Mouse (Mus musculus): Measurements from ENCODE around the gene Lrp1. TPM values are rescaled to one million over a fixed set of nuclear protein-coding genes. Genes with fewer than 3 reads are reported as not detected.

Lrp1 gene
- polyA plus RNA-seq, 1 experiment from 2014 or later: 42.6 TPM

- DNase-seq (ENCODE audit: low spot score) (no peak), ATAC-seq (replicated peaks; ENCODE audit: low FRiP score, low read depth) (no peak)
- Histone ChIP-seq H3K27me3 (ENCODE audit: insufficient read depth, low read length) (peaks cover 32% of the 10 kb centered on the region), H3K9me3 (replicated peaks; ENCODE audit: low read length) (no peaks in the 10 kb centered on the region), H3K4me1 (replicated peaks; ENCODE audit: insufficient read depth, low read length) (peaks cover 29% of the 10 kb centered on the region), H3K9ac (ENCODE audit: low read depth, low read length) (no peak overlapping the region), H3K27ac (no peak overlapping the region), H3K36me3 (ENCODE audit: insufficient read depth, low read length) (peaks cover 18% of the 10 kb centered on the region; the same call in 1 of the 2 replicates), H3K4me2 (ENCODE audit: low read length) (peak overlapping the region; percentile 54), H3K4me3 (replicated peaks; ENCODE audit: low read depth, low read length) (peak overlapping the region; percentile 28)
- no peak for TF ChIP-seq CTCF (IDR thresholded peaks at IDR 0.05; ENCODE audit: low read depth)
- WGBS: 44% methylated on average over 9 of the region's 9 CpGs
These were observed 105.5 kb downstream of the Lrp1 start for GRCm38 (mm10) chr10:127515271-127515982.

GRCm38 (mm10) chr10:127514764-127515163 lies 106.2 kb downstream of the Lrp1 start, which contains the start of gene Ndufa4l2:
Gene Ndufa4l2, plus strand, starts transcription at chr10:127514967.
- Histone ChIP-seq H3K4me1 (replicated peaks; ENCODE audit: insufficient read depth, low read length) (peaks cover 34% of the 10 kb centered on the region), H3K9me3 (replicated peaks; ENCODE audit: low read length) (no peaks in the 10 kb centered on the region), H3K27me3 (ENCODE audit: insufficient read depth, low read length) (peaks cover 38% of the 10 kb centered on the region), H3K9ac (ENCODE audit: low read depth, low read length) (no peak within 1 kb of the TSS), H3K4me2 (ENCODE audit: low read length) (peak within 1 kb of the TSS; percentile 83), H3K36me3 (ENCODE audit: insufficient read depth, low read length) (peaks cover 18% of the 10 kb centered on the region; the same call in 1 of the 2 replicates), H3K27ac (no peak within 1 kb of the TSS), H3K4me3 (replicated peaks; ENCODE audit: low read depth, low read length) (peak within 1 kb of the TSS; percentile 28)
- no peak for TF ChIP-seq CTCF (IDR thresholded peaks at IDR 0.05; ENCODE audit: low read depth)
- DNase-seq (ENCODE audit: low spot score) (no peak), ATAC-seq (replicated peaks; ENCODE audit: low FRiP score, low read depth) (no peak)
- WGBS: 10% methylated on average over 6 of the region's 6 CpGs

- 0 out of 2 replicates have a peak overlapping the region, but pooled peaks have one; percentile 83 for H3K4me2 ChIP-seq (ENCODE audit: low read length)
- DNase-seq (ENCODE audit: low spot score) (no peak), ATAC-seq (replicated peaks; ENCODE audit: low FRiP score, low read depth) (no peak)
- 18% methylated on average over 13 of the region's 13 CpGs for WGBS
- peaks cover 14% of the 10 kb centered on the region; the same call in 1 of the 2 replicates for H3K36me3 ChIP-seq (ENCODE audit: insufficient read depth, low read length)
- H3K4me3 ChIP-seq (replicated peaks; ENCODE audit: low read depth, low read length): peak overlapping the region; percentile 28; the same call in 1 of the 2 replicates
- H3K9me3 ChIP-seq (replicated peaks; ENCODE audit: low read length): no peaks in the 10 kb centered on the region
- peaks cover 44% of the 10 kb centered on the region for H3K27me3 ChIP-seq (ENCODE audit: insufficient read depth, low read length)
- H3K9ac ChIP-seq (ENCODE audit: low read depth, low read length): no peak overlapping the region
- no peak for TF ChIP-seq CTCF (IDR thresholded peaks at IDR 0.05; ENCODE audit: low read depth)
- no peak overlapping the region for H3K27ac ChIP-seq
- H3K4me1 ChIP-seq (replicated peaks; ENCODE audit: insufficient read depth, low read length): peaks cover 38% of the 10 kb centered on the region
These were observed 106.7 kb downstream of the Lrp1 start for GRCm38 (mm10) chr10:127514111-127514698.

GRCm38 (mm10) chr10:127513501-127514091 lies 107.4 kb downstream of the Lrp1 start:
- DNase-seq (ENCODE audit: low spot score) (no peak), ATAC-seq (replicated peaks; ENCODE audit: low FRiP score, low read depth) (no peak)
- no peak overlapping the region for H3K27ac ChIP-seq
- TF ChIP-seq CTCF (IDR thresholded peaks at IDR 0.05; ENCODE audit: low read depth): no peak
- WGBS: 3% methylated on average over 16 of the region's 16 CpGs
- peaks cover 49% of the 10 kb centered on the region for H3K27me3 ChIP-seq (ENCODE audit: insufficient read depth, low read length)
- H3K9ac ChIP-seq (ENCODE audit: low read depth, low read length): no peak overlapping the region
- 0 out of 2 replicates have a peak, but pooled peaks cover 8% of the 10 kb centered on the region for H3K36me3 ChIP-seq (ENCODE audit: insufficient read depth, low read length)
- H3K9me3 ChIP-seq (replicated peaks; ENCODE audit: low read length): no peaks in the 10 kb centered on the region
- H3K4me1 ChIP-seq (replicated peaks; ENCODE audit: insufficient read depth, low read length): peaks cover 38% of the 10 kb centered on the region
- peak overlapping the region; percentile 83 for H3K4me2 ChIP-seq (ENCODE audit: low read length)
- peak overlapping the region; percentile 15; the same call in 1 of the 2 replicates for H3K4me3 ChIP-seq (replicated peaks; ENCODE audit: low read depth, low read length)

- TF ChIP-seq CTCF (IDR thresholded peaks at IDR 0.05; ENCODE audit: low read depth): peak; percentile 100
- Histone ChIP-seq H3K4me1 (replicated peaks; ENCODE audit: insufficient read depth, low read length) (peaks cover 41% of the 10 kb centered on the region), H3K4me2 (ENCODE audit: low read length) (peak overlapping the region; percentile 83), H3K27me3 (ENCODE audit: insufficient read depth, low read length) (peaks cover 49% of the 10 kb centered on the region), H3K9ac (ENCODE audit: low read depth, low read length) (no peak overlapping the region), H3K4me3 (replicated peaks; ENCODE audit: low read depth, low read length) (0 out of 2 replicates have a peak overlapping the region, but pooled peaks have one; percentile 44), H3K9me3 (replicated peaks; ENCODE audit: low read length) (no peaks in the 10 kb centered on the region), H3K27ac (no peak overlapping the region), H3K36me3 (ENCODE audit: insufficient read depth, low read length) (0 out of 2 replicates have a peak, but pooled peaks cover 2% of the 10 kb centered on the region)
- ATAC-seq (replicated peaks; ENCODE audit: low FRiP score, low read depth) (peak; percentile 22), DNase-seq (ENCODE audit: low spot score) (peak; percentile 94)
- under 1% methylated on average over 27 of the region's 27 CpGs for WGBS
These were observed 108.1 kb downstream of the Lrp1 start for GRCm38 (mm10) chr10:127512813-127513212.

GRCm38 (mm10) chr10:127512307-127512666 lies 108.7 kb downstream of the Lrp1 start:
- peaks cover 49% of the 10 kb centered on the region for H3K27me3 ChIP-seq (ENCODE audit: insufficient read depth, low read length)
- H3K4me1 ChIP-seq (replicated peaks; ENCODE audit: insufficient read depth, low read length): peaks cover 41% of the 10 kb centered on the region
- no peak for ATAC-seq (replicated peaks; ENCODE audit: low FRiP score, low read depth)

More at GRCm38 (mm10) chr10:127512307-127512666, 108.7 kb downstream of the Lrp1 start:
- Histone ChIP-seq H3K36me3 (ENCODE audit: insufficient read depth, low read length) (no peaks in the 10 kb centered on the region), H3K9me3 (replicated peaks; ENCODE audit: low read length) (no peaks in the 10 kb centered on the region), H3K9ac (ENCODE audit: low read depth, low read length) (no peak overlapping the region), H3K27ac (no peak overlapping the region), H3K4me3 (replicated peaks; ENCODE audit: low read depth, low read length) (peak overlapping the region; percentile 44), H3K4me2 (ENCODE audit: low read length) (peak overlapping the region; percentile 83)
- no peak; the same call in 1 of the 2 replicates for TF ChIP-seq CTCF (IDR thresholded peaks at IDR 0.05; ENCODE audit: low read depth)
- WGBS: 4% methylated on average over 7 of the region's 7 CpGs
- DNase-seq (ENCODE audit: low spot score): no peak
